Mouse (Mus musculus) adrenal gland, postnatal 14 days (tissue): ENCODE data around the gene Ubn1. TPM values are rescaled to one million over a fixed set of nuclear protein-coding genes. Genes with fewer than 3 reads are reported as not detected.
A peak's percentile ranks its signal among the peaks of the same experiment; 100 is the strongest.

Source experiments
- DNase-seq: peaks from one replicate; pipeline ENCODE4 v3.0.0; 2021; ENCODE audit warnings: mixed read lengths
- long read RNA-seq, 2 experiments: library from polyadenylated mRNA; stranded (forward); transcript quantifications; one replicate each; pipeline ENCODE4 v2.0.0; 2021
- total RNA-seq: library from RNA; stranded (reverse); gene quantifications from 2 replicates; pipeline ENCODE4 v1.2.3, GENCODE M21; 2021

Gene Ubn1
- 37.2 and 37.4 TPM in 2 replicates for total RNA-seq
- long read RNA-seq, experiment 1, full-length matches to known transcripts: 2 of 6 reads
- long read RNA-seq, experiment 1, partial matches to known transcripts: 4 of 6 reads
- long read RNA-seq, experiment 1, other reads (novel, unspliced or antisense): 0 of 6 reads
- long read RNA-seq, experiment 2, full-length matches to known transcripts: 3 of 12 reads
- long read RNA-seq, experiment 2, partial matches to known transcripts: 8 of 12 reads
- long read RNA-seq, experiment 2, other reads (novel, unspliced or antisense): 1 of 12 reads

DNA sequence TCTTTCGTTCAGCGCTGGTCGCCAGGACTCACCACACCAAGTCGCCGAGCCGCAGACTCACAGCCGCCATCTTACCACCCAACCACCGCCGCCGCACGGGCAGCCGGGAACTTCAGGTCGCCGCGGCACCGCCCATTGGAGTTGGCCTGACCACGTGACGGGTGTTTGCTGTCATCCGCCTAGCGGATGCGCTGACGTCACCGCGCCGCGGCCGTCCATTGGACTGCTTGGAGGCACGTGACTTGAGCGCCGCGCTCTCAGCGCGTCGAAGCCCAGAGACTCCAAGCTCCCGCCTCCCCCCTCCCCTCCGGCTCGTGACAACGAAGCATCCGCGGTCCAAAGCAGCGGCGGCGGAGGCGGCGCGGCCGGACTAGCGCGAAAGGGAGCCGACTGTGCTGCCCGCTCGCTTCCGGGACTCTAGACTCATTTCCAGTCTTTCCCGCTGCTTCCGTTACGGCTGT, at the start of gene Ubn1, which contains the start of gene Glyr1:
TSS of gene Ubn1 (plus strand) at position 284 of the 461 bp plus-strand sequence.
TSS of gene Glyr1 (minus strand) at position 90 of the 461 bp plus-strand sequence.
- DNase-seq: peak; percentile 99

DNA sequence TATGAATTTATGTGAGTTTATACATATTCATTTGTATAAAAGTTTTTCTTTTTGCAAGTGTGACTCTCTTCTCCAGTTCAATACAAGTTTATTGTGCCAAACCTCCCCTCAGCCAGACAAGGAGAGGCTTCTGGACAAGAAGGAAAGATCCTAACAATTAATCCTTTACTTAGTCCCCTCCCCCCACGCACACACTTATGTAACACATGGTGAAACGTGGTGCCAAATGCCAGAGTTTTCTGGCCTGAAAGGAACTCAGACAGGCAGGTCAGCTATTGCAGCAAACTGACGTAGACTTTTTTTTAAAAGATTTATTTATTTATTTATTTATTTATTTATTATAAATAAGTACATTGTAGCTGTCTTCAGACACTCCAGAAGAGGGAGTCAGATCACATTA, 49.2 kb upstream of the Ubn1 start:
- DNase-seq: peak; percentile 45

DNA sequence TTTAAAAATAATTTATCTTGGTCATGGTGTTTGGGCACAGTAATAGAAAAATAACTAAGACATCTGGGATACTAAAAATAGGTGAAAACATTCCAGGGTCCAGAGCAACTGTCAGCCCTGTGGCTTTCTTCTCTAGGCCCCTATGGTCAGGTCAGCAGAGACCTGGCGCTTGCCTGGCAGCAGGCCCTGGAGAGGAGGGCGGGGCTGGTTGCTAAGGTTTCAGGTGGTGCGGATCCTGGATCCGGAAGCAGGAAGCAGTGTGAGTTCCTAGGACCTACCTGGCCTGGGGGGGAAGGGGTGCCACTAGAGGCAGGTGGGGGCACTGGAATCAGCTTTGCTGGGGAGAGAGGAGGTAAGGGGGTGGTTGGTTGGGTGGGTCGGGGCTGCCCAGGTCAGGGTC, 42.8 kb upstream of the Ubn1 start, which contains the start of gene Smim22:
TSS of gene Smim22 (plus strand) at position 222 of the 400 bp plus-strand sequence.
- DNase-seq: no peak

DNA sequence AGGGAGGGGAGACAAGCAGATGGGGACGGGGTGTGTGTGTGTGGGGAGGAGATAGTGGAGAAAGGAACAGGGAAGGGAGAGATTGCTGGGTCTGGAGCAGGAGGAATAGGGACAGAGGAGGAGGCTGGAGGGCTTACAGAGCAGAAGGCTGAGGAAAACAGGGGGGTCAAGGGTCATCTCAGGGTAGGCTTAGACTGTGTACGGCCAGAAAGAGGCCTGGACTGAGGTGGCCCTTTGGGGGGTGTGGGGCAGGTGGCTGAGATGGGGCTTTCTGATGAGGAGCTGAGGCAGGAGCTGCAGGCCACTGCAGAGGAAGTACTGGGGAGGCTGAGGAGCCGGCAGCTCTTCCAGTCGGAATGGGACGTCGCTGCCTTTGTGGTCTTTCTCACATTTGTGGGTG, 42.4 kb upstream of the Ubn1 start:
- no peak for DNase-seq

DNA sequence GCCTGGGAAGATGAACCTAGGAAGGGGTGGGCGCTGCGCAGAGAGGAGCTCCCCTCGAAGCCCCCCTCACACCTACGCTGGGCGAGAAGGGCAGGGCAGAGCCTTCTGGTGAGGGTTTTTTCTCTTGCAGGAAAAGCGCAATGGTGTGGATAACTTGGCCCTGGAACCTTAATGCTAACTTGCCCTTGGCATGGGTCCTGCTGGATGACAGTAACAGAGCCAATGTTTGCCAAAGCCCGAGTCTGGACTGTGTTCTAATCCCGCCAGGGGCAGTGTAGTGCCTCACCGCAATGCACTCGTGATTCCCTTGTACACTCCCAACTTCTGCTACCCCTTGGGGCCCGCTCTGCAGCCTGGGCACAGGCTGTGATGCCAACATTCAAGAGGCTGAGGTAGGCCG, 41.8 kb upstream of the Ubn1 start:
- DNase-seq: no peak

DNA sequence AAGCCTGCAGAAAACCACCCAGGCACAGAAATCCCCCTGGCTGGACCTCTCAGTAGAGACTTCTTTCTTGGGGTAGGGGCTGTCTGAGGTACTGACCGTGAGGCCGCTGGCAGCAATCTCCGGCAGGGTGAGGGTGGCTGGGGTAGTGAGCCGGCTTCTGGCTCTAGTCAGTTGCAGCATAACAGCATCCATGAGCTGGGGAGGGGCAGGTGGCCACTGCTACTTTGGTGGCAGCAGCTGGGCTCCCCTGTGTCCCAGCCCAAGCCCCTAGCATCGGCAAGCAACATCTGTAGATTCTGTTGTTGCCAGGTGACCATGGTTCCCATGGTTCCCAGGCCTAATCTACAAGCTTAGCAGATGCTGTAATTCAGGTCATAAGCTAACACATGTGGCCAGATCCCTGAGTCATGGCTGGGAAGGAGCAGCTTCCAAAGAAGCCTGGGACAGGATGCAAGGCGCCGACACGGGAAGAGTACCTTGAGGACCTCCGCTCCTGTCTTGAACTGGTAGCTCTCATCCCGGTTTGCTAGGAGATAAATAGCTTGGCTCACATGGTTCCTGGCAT, 39.4 kb upstream of the Ubn1 start:
- DNase-seq: no peak

DNA sequence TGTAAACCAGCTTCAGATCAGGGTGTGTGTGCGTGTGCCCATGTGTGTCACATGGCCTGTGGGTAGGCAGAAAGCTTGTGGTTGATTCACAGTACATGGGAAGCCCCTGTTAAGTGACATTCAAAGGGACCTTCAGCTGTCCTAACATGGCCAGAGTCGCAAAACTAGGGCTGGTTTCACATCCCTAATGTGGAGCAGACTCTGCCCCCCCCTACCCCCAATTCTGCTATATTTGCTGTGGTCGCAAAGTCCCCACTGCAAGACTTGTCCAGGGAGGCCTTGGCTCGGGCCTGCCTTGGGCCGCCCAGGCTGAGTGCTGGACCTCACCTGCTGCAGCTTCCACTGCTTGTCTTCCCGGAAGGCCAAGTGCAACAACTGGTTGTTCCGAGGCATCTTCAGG, 38.6 kb upstream of the Ubn1 start:
- no peak for DNase-seq

DNA sequence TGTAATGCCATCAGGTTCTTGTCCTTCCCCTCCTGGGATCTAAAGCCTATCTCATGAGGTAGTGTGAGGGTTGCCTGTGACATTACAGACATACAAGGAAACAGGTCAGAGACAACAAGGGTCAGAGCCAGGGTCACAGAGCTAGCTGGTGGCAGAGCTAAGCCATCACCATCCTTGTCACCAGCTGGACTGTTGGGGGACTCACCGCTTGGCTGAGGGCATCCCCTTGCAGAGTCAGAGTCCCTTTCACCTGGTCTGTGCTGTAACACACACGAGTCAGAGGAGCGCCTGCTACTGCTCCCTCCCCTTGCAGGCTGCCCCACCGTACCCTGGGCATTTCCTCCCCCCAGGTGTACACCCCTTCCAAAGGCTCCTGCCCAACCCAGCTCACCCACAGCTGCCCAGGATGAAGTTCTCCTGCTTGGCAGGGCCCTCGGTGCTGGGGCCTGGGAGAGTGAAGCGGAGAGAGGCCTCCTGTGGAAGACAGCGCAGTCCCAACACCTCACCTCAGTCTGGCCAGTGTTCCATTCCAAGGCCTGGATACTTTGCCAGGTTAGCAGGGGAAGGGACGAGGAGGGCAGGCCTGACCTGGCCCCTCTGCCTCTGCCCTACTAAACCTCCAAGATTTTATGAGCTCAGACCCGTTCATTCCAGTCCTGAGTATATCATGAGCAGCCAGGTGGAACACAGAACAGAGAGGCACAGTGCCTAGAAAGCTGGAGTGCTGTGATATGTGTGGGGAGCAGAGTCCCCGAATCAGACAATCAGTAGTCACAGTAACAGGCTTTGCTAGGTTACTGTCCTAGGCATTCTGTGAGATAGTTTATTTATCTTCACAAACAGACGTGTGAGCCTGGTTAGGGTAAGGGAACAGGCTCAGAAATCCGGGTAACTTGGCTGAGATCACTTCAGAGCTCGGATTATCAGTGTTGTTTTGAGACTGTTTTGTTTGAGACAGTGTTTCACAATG, 37.5 kb upstream of the Ubn1 start:
- no peak for DNase-seq

DNA sequence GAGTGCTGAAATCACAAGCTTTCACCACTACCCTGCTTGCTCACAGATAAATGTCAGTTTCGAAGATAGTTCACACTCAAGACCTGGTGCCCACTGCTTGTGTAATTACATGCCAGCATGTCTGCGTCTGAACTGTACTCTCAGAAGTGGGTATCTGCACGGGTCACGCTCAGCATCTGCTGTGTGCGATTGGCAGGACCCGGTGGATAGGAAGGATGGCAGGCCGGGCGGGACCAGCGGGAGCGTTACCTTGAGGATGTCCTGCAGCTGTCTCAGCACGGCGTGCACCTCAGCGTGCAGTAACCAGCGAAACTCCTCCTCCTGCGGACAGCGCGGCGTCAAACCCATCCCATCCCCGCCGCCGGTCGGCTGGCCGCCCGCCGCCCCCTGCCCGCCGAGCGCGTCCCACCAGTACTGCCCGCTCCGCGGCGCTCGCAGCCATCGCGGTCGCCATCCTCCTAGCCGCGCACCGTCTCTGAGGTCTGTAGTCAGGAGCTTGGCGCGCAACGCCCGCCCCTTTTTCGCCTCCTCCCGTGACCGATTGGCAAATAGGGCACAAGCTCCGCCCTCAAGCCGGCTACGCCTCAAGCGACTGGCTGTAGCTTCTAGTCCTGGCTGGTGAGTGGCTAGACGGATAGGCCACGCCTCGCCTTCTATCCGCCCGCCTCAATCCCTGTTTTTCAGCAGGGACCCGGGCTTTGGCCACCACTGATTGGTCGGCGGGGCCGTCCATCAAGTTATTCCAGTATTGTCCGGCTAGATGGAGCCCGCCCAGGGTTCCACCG, 36.6 kb upstream of the Ubn1 start, which contains the start of gene Rogdi:
TSS of gene Rogdi (minus strand) at position 500 of the 785 bp plus-strand sequence.
- peak; percentile 98 for DNase-seq

DNA sequence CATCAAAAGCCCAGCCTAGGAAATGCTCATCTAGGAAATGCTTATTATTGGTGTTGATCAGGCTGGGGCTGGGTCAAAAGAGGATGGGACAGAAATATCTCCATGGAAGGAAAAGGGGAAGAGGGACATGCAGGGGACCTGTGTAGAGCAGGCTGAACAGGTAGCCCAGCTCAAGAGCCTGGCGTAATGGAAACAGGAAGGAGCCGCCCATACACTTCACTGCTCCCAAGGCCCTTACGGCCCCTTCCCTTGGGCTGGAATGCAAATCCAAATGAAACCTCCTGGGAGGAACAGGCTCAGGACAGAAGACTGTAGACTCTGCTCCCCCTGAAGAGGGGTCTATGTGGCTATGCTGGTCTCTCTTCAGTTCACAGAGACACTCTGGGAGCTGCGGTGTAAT, 35.3 kb upstream of the Ubn1 start:
- DNase-seq: no peak

DNA sequence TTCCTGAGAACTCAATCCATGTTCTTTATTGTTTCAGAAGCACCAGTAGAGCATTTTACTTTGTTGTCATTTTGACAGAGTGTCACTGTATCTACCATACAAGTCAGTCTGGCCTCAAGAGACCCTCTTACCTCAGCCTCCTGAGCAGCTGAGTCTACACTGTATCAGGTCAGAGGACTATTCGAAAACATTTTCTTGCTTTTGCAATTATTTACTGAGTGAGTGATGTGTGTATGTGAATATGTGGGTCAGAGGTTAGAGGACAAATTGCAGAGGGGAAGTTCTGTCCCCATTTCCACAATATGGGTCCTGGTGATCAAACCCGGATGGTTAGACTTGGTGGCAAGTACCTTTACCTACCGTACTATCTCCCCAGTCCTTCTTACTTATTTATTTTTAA, 25.8 kb upstream of the Ubn1 start:
- no peak for DNase-seq

DNA sequence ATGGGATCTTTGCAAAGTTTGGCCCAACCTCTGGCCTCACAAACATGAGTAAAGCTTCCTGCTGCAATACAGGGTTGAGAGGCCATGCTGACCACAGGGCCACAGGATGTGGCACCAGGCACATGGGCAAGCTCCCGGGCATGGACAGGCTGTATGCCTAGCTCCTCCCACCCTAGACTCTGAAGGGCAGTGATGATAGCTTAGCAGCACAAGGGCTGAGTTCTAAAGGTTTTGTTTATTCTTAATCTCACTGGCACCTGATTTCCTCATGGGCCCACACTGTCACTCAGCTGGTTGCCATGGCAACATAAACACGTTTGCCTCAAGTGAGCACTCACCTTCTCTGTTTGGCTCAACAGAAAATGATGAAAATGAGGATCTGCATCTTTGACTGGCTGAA, 20.0 kb upstream of the Ubn1 start:
- no peak for DNase-seq

DNA sequence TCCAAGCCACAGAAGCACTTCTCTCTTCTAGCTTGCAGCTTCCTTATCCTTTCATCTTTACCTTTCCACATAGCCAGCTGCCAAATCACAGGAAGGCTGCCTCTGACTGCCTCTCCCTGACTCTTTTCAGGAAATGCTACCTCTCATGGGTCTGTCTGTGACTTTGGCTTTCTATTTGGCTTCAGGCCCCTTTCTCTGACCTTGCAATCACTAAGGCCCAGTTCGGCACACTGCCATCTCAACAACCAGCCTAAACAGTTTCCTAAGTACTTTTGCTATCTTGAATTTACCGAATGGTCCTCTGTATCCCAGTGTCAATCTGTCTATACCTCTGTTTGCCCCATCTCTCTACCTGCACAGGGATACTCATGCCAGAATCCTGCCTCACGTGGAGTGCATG, 14.3 kb upstream of the Ubn1 start:
- peak; percentile 59 for DNase-seq

DNA sequence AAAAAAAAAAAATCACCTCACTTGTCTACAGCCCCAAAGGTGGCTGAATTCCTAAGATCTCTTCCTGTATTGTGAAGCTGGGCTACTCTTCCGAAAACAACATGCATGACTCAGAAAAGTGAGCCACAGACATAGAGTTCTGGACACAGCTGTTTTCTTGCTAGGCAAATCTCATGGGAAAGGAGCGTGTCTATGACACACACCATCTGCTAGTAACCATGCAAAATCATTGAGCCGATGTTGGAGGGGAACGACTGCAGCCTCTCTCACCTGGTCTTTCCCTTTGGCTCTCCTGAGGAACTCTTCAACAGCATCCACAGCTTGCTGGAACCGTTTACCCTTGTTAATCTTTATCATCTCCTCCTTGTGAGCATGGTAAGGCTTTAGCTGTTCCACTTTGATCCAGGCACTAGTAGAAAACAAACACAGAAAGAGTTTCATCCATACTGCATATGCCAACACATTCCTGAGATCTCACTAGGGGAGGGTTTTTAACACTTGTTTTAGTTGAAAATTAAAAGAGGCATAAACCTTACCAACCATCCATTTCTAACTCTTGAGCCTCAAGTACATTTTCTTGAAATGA, 13.1 kb upstream of the Ubn1 start:
- no peak for DNase-seq

DNA sequence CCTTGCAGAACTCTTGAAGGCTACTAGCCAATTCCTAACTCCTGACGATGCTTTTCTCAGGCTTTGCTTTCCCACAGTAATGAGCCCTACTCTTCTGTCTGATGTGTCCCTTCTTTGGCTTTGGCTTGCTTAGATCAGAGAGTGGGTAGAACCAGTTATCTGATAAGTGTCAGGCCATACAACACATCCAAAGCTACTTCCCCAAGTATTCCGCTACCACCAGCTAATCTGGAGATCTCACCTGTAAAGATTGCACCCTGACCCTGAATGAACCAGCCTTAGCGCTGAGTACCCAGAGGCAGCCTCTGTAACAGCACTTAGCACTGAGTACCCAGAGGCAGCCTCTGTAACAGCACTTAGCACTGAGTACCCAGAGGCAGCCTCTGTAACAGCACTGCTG, 4.5 kb upstream of the Ubn1 start:
- no peak for DNase-seq

DNA sequence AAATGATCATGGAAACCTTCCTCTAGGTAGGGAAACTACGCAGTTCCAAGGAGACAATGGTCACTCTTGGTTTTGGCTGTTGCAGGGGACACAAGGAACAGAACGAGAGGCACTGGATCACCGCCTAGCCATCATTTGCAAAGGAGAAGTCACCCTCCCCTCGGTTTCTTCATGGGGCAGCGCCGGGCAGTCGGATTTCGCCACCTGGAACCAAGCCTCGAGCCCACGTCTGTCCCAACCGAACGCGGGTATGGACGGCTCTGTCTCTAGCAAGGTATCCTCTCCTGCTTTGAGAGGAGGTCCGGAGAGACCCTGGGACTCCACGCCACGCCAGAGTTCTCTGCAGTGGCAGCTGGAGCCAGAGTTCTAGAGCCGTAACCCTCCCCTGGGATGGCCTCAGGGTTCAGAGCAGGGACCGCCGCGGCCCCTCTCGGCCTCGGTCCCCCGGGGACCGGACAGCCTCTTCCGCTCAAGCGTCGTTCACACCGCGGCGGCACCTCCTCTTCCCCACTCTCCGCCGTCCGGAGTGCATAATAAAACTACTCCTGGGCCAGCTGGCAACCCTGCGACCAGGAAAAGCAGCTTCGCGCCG, 579 bp upstream of the Ubn1 start:
- no peak for DNase-seq

DNA sequence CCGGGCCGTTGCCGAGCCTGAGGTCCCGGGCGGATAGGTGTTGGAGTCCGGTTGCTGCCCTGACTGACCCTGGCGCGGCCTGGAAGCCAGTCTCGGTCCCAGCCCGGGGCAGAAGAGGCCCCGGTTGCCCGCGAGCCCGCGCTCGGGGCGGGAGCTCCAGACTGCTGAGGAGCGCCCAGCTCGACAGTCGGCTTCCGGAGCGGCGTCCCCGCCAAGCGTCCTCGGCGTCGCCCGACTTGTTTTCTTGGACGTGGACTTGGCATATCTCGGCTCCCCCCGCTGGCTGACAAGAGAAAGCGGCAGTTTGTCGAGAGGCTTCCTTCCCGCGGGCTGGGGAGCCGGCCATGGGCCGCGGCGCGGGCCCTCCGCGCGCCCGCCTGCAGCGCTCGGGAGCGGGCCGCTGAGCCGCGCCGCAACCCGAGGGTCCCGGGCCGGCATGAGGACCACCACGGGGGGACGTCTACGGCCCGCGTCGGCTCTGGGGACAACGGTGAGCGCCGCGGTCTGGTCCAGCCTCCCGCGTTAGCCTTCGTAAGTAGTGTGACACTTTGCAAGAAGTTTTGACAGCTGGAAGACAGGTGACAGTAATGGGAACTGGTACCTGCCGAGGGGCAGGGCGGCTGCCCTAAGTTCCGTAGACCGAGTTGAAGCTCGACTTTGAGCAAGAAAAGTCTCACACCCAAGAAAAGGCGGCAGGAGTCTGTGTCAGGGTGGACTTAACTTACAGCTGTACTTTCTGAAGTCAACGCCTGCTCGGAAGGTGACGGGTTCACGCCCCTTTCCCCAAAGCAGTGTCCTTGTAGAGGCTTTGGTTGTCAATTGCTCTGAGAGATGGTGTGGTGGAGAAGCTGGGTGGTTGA, 624 bp downstream of the Ubn1 start:
- DNase-seq: peak; percentile 90

DNA sequence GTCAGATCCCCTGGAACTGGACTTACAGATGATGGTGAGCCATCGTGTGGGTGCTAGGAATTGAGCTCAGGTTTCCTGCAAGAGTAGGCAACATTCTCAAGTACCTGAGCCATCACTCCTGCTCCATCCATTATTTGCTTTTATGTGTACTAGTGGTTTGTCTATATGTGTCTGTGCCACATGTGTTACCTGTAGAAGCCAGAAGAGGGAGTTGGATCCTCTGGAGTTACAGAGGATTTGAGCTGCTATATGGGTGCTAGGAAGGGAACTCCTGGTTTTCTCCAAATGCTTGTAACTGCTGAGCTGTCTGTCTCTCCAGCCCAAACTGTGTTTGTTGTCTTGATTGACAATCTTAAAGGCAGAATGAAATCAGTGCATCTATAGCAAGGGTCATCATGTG, 8.3 kb downstream of the Ubn1 start:
- peak; percentile 24 for DNase-seq

DNA sequence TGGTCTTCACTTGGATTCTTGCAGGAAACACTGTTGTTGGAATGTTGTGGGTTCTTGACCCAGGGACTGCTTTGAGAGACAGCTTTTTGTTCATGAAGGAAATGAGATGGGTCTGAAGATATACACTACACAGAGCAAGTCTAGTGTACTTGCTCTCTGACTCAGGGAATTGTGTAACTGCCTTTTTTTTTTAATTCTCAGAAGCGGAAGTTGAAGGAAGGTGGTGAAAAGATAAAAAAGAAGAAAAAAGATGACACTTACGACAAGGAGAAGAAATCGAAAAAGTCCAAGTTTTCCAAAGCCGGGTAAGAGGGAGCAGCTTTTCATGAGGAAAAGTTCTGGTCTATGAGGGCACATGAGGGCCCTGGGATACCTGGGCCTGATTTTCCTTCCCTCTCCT, 13.6 kb downstream of the Ubn1 start:
- no peak for DNase-seq

DNA sequence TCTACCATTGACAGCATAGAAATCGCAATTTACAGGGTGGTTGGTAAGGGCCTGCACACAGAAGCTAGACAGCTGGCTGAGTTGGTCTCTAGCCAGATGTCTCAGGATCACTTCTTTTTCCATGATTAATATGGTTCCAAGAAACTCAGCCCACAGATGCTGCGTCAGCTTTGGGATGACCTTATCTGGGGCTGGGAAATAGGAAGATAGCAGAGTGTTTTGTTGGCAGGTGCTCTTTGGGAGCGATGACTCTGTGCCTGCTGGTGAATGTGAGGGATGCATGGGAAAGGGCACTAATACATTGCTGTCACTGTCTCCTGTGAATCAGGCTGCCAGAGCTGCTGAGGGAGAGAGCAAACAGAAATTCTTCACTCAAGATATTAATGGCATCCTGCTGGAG, 20.5 kb downstream of the Ubn1 start:
- DNase-seq: peak; percentile 40
